In the genomic region with DNA sequence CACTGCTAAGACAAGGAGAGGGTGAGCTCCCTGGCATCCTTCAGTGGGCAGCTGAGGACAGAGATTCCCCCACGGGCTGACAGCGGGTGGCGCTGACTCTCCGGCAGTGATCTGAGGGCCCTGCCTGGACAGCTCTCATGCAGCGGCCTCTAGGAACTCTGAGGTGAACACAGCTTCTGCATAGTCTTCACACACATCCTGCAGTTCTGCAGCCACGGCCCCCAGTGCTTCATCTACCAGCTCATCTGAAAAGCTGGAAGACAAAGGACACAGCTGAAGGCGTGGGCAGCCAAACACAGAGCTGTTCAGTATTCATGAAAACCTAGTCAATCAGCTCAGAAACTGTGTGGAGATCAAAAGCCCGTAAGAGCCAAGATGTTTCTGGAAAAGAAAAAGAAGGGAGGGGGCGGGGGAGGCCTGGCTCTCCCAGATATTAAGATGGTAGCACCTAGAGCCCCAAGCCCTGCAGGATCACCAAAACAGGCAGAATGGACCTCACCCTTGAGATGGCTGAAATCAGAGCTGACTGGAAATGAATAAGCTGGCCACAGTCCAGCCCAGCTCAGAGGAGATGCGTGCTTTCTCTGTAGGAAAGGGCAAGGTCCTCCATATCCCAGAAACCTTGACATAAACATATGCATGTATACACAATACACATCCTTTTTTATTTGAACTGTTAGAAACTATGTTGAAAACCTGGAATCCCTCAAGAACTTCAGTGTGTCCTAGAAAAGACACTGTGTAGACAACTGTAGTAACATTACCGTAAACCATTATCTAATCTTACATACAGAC, we compare ENCODE assay signal across 8 mouse cellular contexts. TPM values are rescaled to one million over a fixed set of nuclear protein-coding genes. Genes with fewer than 3 reads are reported as not detected.
DNase-seq lines count a peak whose midpoint lies in the region; ATAC-seq and TF ChIP-seq lines count a peak whose summit lies in the region.
"Had no signal": no experiment of that assay in that cellular context is flagged by ENCODE, and none has a peak within 500 bp of the region (broad histone marks: within the 10 kb centered on the region; RNA-seq: fewer than 3 reads in every experiment).

No protein-coding gene starts in this region.

- H3K27me3 ChIP-seq in lung, embryonic 14.5 days (ENCODE audit: insufficient read depth, low read length), result no peaks in the 10 kb centered on the region
- no peaks in the 10 kb centered on the region for H3K27me3 ChIP-seq in hindbrain, embryonic 15.5 days
- no peaks in the 10 kb centered on the region for H3K27me3 ChIP-seq in midbrain, embryonic 11.5 days (ENCODE audit: control insufficient read depth, insufficient read depth, low read length)

- no peak overlapping the region for H3K4me3 ChIP-seq in lung, embryonic 14.5 days (ENCODE audit: low read depth, low read length)
- no peak overlapping the region for H3K4me3 ChIP-seq in hindbrain, embryonic 15.5 days
- H3K4me3 ChIP-seq in midbrain, embryonic 11.5 days (ENCODE audit: low read depth, low read length), result no peak overlapping the region

- H3K9ac ChIP-seq in lung, embryonic 14.5 days, result no peak overlapping the region
- no peak overlapping the region for H3K9ac ChIP-seq in hindbrain, embryonic 15.5 days
- peak overlapping the region; percentile 9; the same call in 1 of the 2 replicates for H3K9ac ChIP-seq in midbrain, embryonic 11.5 days (ENCODE audit: low read length)

- TF ChIP-seq CTCF in lung, embryonic 14.5 days (IDR thresholded peaks at IDR 0.05; ENCODE audit: low read depth), result no peak

- H3K27ac ChIP-seq in lung, embryonic 14.5 days (ENCODE audit: low read depth), result no peak overlapping the region
- peak overlapping the region; percentile 35 for H3K27ac ChIP-seq in hindbrain, embryonic 15.5 days (replicated peaks)
- no peak overlapping the region for H3K27ac ChIP-seq in midbrain, embryonic 11.5 days (ENCODE audit: low read depth, low read length)

- no peak for ATAC-seq in lung, embryonic 14.5 days (ENCODE audit: insufficient read depth)
- no peak for ATAC-seq in hindbrain, embryonic 15.5 days (ENCODE audit: low FRiP score, low read depth)
- ATAC-seq in midbrain, embryonic 11.5 days (ENCODE audit: low FRiP score), result no peak
- no peak for ATAC-seq in activated CD4-positive, CD25-positive, alpha-beta regulatory T cell, adult 4 months

- no peaks in the 10 kb centered on the region for H3K9me3 ChIP-seq in lung, embryonic 14.5 days (ENCODE audit: low read depth, low read length)
- no peaks in the 10 kb centered on the region for H3K9me3 ChIP-seq in hindbrain, embryonic 15.5 days
- no peaks in the 10 kb centered on the region for H3K9me3 ChIP-seq in midbrain, embryonic 11.5 days (ENCODE audit: control insufficient read depth, low read length)

- H3K36me3 ChIP-seq in lung, embryonic 14.5 days (ENCODE audit: insufficient read depth), result peaks cover 37% of the 10 kb centered on the region
- peaks cover 42% of the 10 kb centered on the region for H3K36me3 ChIP-seq in hindbrain, embryonic 15.5 days
- H3K36me3 ChIP-seq in midbrain, embryonic 11.5 days (ENCODE audit: control insufficient read depth, insufficient read depth, low read length), result peaks cover 14% of the 10 kb centered on the region

- H3K4me1 ChIP-seq in lung, embryonic 14.5 days (ENCODE audit: insufficient read depth), result no peaks in the 10 kb centered on the region
- peaks cover 9% of the 10 kb centered on the region; the same call in 1 of the 2 replicates for H3K4me1 ChIP-seq in hindbrain, embryonic 15.5 days (replicated peaks)
- peaks cover 5% of the 10 kb centered on the region; the same call in 1 of the 2 replicates for H3K4me1 ChIP-seq in midbrain, embryonic 11.5 days (ENCODE audit: control insufficient read depth, insufficient read depth, low read length)

- peak; percentile 32 for DNase-seq in lung, embryonic 14.5 days
- DNase-seq in lung, postnatal 14 days, result no peak
- DNase-seq in midbrain, embryonic 11.5 days (ENCODE audit: low spot score, missing footprints), result peak; percentile 72
- DNase-seq in telencephalon, adult 2 months (ENCODE audit: low read depth, low spot score), result peak; percentile 73
- DNase-seq in urinary bladder, adult 2 months (ENCODE audit: low spot score), result no peak
- DNase-seq: retina, postnatal 1 day had no signal

- no peak overlapping the region for H3K4me2 ChIP-seq in lung, embryonic 14.5 days
- H3K4me2 ChIP-seq in hindbrain, embryonic 15.5 days, result no peak overlapping the region
- no peak overlapping the region for H3K4me2 ChIP-seq in midbrain, embryonic 11.5 days

- WGBS in lung, embryonic 14.5 days, result 71% methylated on average over 11 of the region's 11 CpGs
- 46% methylated on average over 11 of the region's 11 CpGs for whole genome bisulfite sequencing in hindbrain, embryonic 15.5 days
- 71% methylated on average over 11 of the region's 11 CpGs for WGBS in midbrain, embryonic 11.5 days

RNA-seq across cellular contexts. Expression of a gene that starts 19.8 kb away (rescaled TPM):
- polyA plus RNA-seq in lung, embryonic 14.5 days (2014; fragmentation: Nextera tagmentation; extraction: Ambion mirVana), result 0.89 and 1.0 TPM in 2 replicates
- 4.6 and 5.4 TPM in 2 replicates for polyA plus RNA-seq in hindbrain, embryonic 15.5 days (2015; fragmentation: Nextera tagmentation; extraction: Ambion mirVana)
- 0.56 and 0.99 TPM in 2 replicates for polyA plus RNA-seq in midbrain, embryonic 11.5 days (2014; fragmentation: Nextera tagmentation; extraction: Ambion mirVana)
- 9.6 and 9.9 TPM in 2 replicates for polyA plus RNA-seq in urinary bladder, adult 2 months (2012; rRNA removed)
- not detected for polyA plus RNA-seq in activated CD4-positive, CD25-positive, alpha-beta regulatory T cell, adult 4 months (2017; shearing (Covaris generic))

RNA-seq across cellular contexts. Expression of a gene that starts 51.3 kb away (rescaled TPM):
- not detected in 2 replicates for polyA plus RNA-seq in lung, embryonic 14.5 days (2014; fragmentation: Nextera tagmentation; extraction: Ambion mirVana)
- polyA plus RNA-seq in hindbrain, embryonic 15.5 days (2015; fragmentation: Nextera tagmentation; extraction: Ambion mirVana), result 1.5 and 1.6 TPM in 2 replicates
- polyA plus RNA-seq in midbrain, embryonic 11.5 days (2014; fragmentation: Nextera tagmentation; extraction: Ambion mirVana), result 0.06 and 0.12 TPM in 2 replicates
- 0.43 and 0.84 TPM in 2 replicates for polyA plus RNA-seq in urinary bladder, adult 2 months (2012; rRNA removed)
- not detected for polyA plus RNA-seq in activated CD4-positive, CD25-positive, alpha-beta regulatory T cell, adult 4 months (2017; shearing (Covaris generic))

RNA-seq across cellular contexts. Expression of a gene that starts 51.9 kb away (rescaled TPM):
- polyA plus RNA-seq in lung, embryonic 14.5 days (2014; fragmentation: Nextera tagmentation; extraction: Ambion mirVana), result 14.3 and 18.3 TPM in 2 replicates
- polyA plus RNA-seq in hindbrain, embryonic 15.5 days (2015; fragmentation: Nextera tagmentation; extraction: Ambion mirVana), result 16.3 and 20.5 TPM in 2 replicates
- polyA plus RNA-seq in midbrain, embryonic 11.5 days (2014; fragmentation: Nextera tagmentation; extraction: Ambion mirVana), result 19.5 and 20.2 TPM in 2 replicates
- polyA plus RNA-seq in urinary bladder, adult 2 months (2012; rRNA removed), result 10.7 and 10.8 TPM in 2 replicates
- 10 to 100 TPM; 18.5 to 19.6 TPM for polyA plus RNA-seq in activated CD4-positive, CD25-positive, alpha-beta regulatory T cell, adult 4 months (2017; shearing (Covaris generic))

RNA-seq across cellular contexts. Expression of a gene that starts 52.0 kb away (rescaled TPM):
- 182 and 190 TPM in 2 replicates for polyA plus RNA-seq in lung, embryonic 14.5 days (2014; fragmentation: Nextera tagmentation; extraction: Ambion mirVana)
- 147 and 155 TPM in 2 replicates for polyA plus RNA-seq in hindbrain, embryonic 15.5 days (2015; fragmentation: Nextera tagmentation; extraction: Ambion mirVana)
- polyA plus RNA-seq in midbrain, embryonic 11.5 days (2014; fragmentation: Nextera tagmentation; extraction: Ambion mirVana), result 163 and 168 TPM in 2 replicates
- polyA plus RNA-seq in urinary bladder, adult 2 months (2012; rRNA removed), result 146 and 164 TPM in 2 replicates
- polyA plus RNA-seq in activated CD4-positive, CD25-positive, alpha-beta regulatory T cell, adult 4 months (2017; shearing (Covaris generic)), result 100 to 1,000 TPM; 118 to 131 TPM

Comparison
In these comparisons a context has a peak if more than half of its experiments do, and no peak if none do; other contexts are left out.
1. DNase-seq: peak in lung, embryonic 14.5 days (single experiment), midbrain, embryonic 11.5 days (single experiment) and telencephalon, adult 2 months (single experiment); none in lung, postnatal 14 days (single experiment) and urinary bladder, adult 2 months (single experiment).